Mouse (Mus musculus) CD8-positive naive resting alpha-beta T cell, adult 2 months (primary cell): ENCODE measurements around the gene Adk.
"Not testable (repeated sequence)": the region's sequence is repeated elsewhere in the genome, so short reads cannot be mapped to it uniquely, and the experiment has no call there.

Source experiments
- DNase-seq, 2 experiments: peaks; one replicate each; pipeline ENCODE4 v3.0.0; 2022; ENCODE audit warnings: low read depth in 2 of 2, low spot score in 2 of 2

The Adk gene

DNA sequence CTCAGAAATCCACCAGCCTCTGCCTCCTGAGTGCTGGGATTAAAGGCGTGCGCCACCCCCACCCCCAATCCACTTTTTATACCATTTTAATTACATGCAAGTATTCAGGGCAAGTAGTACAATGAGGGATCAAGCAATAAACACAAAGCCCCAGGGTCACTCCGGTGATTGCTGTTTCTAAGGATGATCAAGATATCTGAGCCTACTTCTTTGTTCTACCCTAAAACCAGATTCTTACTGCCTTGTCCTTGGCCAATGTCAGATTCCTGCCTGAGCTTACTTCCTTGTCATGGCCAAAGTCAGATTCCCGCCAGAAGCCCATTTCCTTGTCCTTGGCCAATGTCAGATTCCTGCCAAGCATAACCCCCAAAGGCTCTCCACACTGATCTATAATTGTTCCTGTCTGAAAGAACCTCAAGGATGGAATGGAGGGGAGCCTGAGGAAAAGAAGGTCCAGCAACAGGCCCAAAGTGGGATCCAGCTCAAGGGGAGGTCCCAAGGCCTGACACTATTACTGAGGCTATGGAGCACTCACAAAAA, 422.3 kb downstream of the Adk start:
- not testable (repeated sequence) for DNase-seq

DNA sequence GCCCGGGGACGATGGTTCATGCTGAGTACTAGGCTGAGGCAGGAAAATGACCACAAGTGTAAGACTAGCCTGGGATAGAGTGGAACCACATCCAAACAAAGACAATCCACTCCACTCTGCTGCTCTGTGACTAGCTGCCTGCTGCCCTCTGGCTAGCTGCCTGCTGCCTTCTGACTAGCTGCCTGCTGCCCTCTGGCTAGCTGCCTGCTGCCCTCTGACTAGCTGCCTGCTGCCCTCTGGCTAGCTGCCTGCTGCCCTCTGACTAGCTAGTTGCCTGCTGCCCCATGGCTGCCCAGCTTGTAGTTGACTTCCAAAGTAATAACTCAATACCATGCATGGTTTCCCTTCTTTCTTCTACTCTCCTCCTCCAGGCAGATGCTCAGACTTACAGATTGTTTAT, 424.8 kb downstream of the Adk start:
- DNase-seq: no peak

GRCm38 (mm10) chr14:21479566-21479965, 427.2 kb downstream of the Adk start:
- no peak for DNase-seq

GRCm38 (mm10) chr14:21480191-21480590, 427.8 kb downstream of the Adk start:
- DNase-seq: no peak

- no peak for DNase-seq
These were observed 428.9 kb downstream of the Adk start, which contains the start of gene Kat6b for GRCm38 (mm10) chr14:21481231-21481630. Gene Kat6b (plus strand): TSS chr14:21481434.

DNA sequence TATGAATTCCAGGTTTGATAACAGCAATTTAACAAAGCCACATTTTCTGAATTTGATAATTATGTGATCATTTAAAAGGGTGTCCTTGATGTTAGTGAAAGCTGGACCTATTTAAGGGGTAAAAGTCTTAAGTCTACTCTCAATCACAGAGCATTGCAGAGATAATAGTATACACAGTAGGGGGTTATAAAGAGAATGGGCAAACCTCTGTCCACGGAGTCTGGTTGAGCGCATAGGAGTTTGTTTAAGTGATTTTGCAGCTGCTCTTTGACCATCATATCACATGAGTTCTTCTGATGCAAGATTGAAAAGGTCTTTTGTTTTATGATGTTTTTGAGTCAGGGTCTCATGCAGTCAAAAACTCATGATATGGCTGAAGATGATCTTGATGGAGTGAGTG, 431.8 kb downstream of the Adk start:
- DNase-seq: no peak

DNA sequence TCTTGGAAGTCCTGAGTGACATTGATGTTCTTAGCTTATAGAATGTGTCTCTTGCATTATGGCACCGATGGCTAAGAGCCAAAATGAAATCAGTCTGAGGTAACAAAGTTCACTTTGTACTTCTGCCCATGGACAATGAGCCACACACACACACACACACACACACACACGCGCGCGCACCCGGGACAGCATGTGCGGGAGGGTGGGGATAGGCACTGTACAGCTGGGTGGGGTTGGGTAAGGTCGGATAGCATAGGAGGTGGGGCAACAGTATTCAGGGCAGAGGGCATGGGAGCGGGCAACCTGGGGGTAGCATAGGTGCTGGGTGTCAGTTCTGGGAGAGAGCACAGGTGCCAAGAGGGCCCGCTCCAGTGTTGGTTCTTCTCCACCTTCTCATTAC, 432.3 kb downstream of the Adk start:
- no peak for DNase-seq

GRCm38 (mm10) chr14:21485961-21486520, 433.7 kb downstream of the Adk start:
- DNase-seq: no peak

- not testable (repeated sequence) for DNase-seq
These were observed 434.8 kb downstream of the Adk start for GRCm38 (mm10) chr14:21487135-21487534.

DNA sequence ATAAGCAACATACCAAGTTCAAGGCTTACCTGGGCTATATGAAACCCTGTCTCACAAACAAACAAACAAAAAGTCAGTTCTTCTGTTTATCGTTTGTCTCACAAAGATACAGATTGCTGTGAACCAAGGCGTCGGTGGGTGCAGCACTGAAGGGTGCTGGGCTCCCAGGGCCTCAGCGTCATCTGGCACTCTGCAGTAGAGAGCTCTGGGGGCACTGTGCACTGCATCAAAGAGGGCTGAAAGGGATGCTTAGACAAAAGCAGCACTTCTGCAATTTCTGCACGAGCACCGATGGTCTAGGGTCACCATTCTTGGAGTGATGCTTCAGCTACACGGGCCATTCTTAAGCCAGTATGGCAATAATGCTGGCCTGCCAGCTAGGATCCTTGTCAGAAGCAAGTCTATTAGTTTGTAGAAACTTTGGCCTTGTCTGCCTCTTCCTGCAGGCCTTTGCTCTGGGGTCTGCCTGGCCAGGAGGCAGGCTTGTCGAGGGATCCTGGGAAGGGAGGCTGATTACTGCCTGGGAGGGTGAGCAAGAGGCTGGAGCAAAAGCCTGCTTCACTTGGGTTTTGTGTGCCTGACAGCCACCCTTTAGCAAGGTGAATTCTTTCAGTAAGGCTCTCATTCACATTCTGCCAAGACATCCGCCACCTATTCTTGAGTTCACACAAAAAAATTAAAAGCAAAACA, 436.2 kb downstream of the Adk start:
- not testable (repeated sequence) for DNase-seq

DNA sequence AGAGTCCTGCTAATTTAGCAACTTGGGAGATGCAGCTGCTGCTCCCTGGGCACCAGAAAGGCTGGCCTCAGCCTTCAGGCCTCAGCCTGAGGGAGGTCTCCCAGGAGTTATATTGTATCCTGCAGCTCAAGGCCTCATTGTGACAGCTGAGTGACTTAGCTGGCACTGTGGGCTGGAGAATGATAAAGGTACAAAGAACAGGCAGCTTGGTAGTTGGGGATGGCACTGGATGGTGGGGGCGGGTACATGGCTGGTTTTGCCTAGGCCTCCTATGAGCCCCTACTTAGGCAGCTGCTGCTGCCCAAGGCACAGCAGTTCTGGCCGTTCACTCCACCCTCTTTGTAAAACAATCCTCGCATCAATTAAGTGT, 436.7 kb downstream of the Adk start:
- DNase-seq: no peak

GRCm38 (mm10) chr14:21490141-21490540, 437.8 kb downstream of the Adk start:
- no peak for DNase-seq
